Mouse (Mus musculus) G1E (cell line): Measurements from ENCODE around the gene Cdca3. TPM values are rescaled to one million over a fixed set of nuclear protein-coding genes. Genes with fewer than 3 reads are reported as not detected.

ENCODE experiments used
- ATAC-seq: 2 replicates; pipeline ENCODE4 v1.8.0; 2016; ENCODE audit warnings: mild to moderate bottlenecking; ENCODE audit not compliant: insufficient number of reproducible peaks, poor library complexity, low FRiP score, severe bottlenecking; ENCODE audit errors: extremely low read depth
- DNase-seq: peaks from one replicate; pipeline ENCODE4 v3.0.0; 2012; ENCODE audit warnings: low spot score
- H3K27me3 ChIP-seq: 2 replicates; pipeline ENCODE4 v1.6.1; 2012; ENCODE audit warnings: mild to moderate bottlenecking, low read length, inconsistent platforms; ENCODE audit not compliant: insufficient read depth
- H3K36me3 ChIP-seq: replicated peaks from 2 replicates; pipeline ENCODE3; 2012; ENCODE audit warnings: mild to moderate bottlenecking, inconsistent platforms
- H3K4me1 ChIP-seq: 2 replicates; pipeline ENCODE4 v1.6.1; 2012; ENCODE audit warnings: low read depth, low read length, inconsistent platforms, mixed read lengths; ENCODE audit not compliant: insufficient read depth
- H3K4me3 ChIP-seq: 2 replicates; pipeline ENCODE4 v1.5.1; 2012; ENCODE audit warnings: low read depth, mild to moderate bottlenecking, inconsistent platforms, low read length, moderate library complexity, mixed read lengths
- H3K9me3 ChIP-seq: replicated peaks from 2 replicates; pipeline ENCODE4 v1.6.1; 2012; ENCODE audit warnings: inconsistent platforms
- CTCF ChIP-seq: IDR thresholded peaks from 2 replicates; pipeline ENCODE4 v1.5.1; 2012; ENCODE audit warnings: low read depth, low read length, inconsistent platforms, mixed read lengths
- GATA1 ChIP-seq: IDR thresholded peaks from 2 replicates; pipeline ENCODE4 v1.6.1; 2012; ENCODE audit warnings: borderline replicate concordance, low read length, inconsistent platforms, mixed read lengths
- GATA2 ChIP-seq: IDR thresholded peaks from 2 replicates; pipeline ENCODE4 v1.6.1; 2012; ENCODE audit warnings: low read depth, low read length, inconsistent platforms, borderline replicate concordance
- POLR2AphosphoS5 ChIP-seq: IDR thresholded peaks from 2 replicates; pipeline ENCODE4 v1.6.1; 2012; ENCODE audit warnings: low read depth, low read length, inconsistent platforms; ENCODE audit not compliant: insufficient replicate concordance
- TAL1 ChIP-seq: conservative IDR thresholded peaks from 2 replicates; pipeline ENCODE4 v1.6.1; 2012; ENCODE audit warnings: low read depth, low read length, inconsistent platforms, mixed read lengths
- polyA plus RNA-seq: library from polyadenylated mRNA; stranded (reverse); fragments of >175 nt; gene quantifications from 2 replicates; pipeline ENCODE4 v1.2.3, GENCODE M21; 2012
- total RNA-seq, 2 experiments: library from RNA; stranded (forward) in 1 of 2; stranded (reverse) in 1 of 2; fragments of 200-1000 nt in 1 of 2; fragments of >200 nt in 1 of 2; fragmentation: Nextera tagmentation in 1 of 2; gene quantifications; 2 replicates each; pipeline ENCODE4 v1.2.3; 2014 to 2017

Cdca3 gene
- total and polyA plus RNA-seq, 3 experiments, result 50.9 to 137 (median 109) TPM

DNA sequence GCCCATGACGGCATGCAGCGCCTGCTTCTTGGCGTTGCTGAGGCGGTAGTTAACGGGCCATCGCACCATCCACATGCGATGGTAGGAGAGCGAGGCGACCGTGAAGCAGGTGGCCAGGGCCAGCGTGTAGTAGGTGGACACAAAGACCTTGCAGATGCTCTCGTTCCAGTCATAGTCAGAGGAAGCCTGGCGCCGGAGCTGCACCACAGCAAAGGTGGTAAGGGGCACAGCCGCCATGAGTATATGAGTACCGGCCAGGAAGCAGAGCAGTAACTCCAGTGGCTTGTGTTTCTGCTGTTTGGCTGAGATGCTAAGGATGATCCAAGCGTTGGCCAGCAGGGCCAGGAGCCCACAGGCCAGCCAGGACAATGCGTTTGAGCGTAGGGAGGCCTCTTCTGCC is 31.9 kb downstream of the Cdca3 start:
- Histone ChIP-seq H3K36me3 (no peaks in the 10 kb centered on the region), H3K4me1 (peaks cover 5% of the 10 kb centered on the region; the same call in 1 of the 2 replicates), H3K4me3 (no peak overlapping the region), H3K9me3 (no peaks in the 10 kb centered on the region), H3K27me3 (peaks cover 72% of the 10 kb centered on the region)
- no peak for ATAC-seq
- DNase-seq, result no peak
- no peak for TF ChIP-seq GATA1
- TF ChIP-seq TAL1, result no peak
- no peak for TF ChIP-seq CTCF
- TF ChIP-seq GATA2, result no peak
- no peak for TF ChIP-seq POLR2AphosphoS5

DNA sequence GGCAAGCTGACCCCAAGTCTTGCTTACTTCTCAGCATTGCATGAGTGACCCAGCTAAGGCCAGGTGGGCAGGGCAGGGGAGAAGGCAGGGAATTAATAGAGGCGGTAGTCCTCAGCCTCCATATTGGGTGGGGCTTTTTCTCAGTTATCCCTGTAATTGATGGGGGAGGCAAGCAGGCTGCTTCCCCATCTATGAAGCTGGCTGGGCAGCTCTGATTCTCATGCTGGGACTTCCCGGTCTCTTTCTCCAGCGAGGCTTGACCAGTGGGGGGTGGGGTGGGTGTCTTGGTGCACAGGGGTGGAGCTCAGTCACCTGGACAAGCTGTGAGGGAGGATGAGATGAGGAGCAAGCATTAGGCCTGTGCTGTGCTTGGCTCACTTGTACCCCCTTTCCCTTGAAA is 32.5 kb downstream of the Cdca3 start:
- ATAC-seq (no peak), DNase-seq (no peak)
- peaks cover 71% of the 10 kb centered on the region for H3K27me3 ChIP-seq
- no peak for TF ChIP-seq CTCF
- no peak for TF ChIP-seq POLR2AphosphoS5
- no peak for TF ChIP-seq GATA2
- no peak for TF ChIP-seq GATA1
- TF ChIP-seq TAL1, result no peak
- peaks cover 5% of the 10 kb centered on the region; the same call in 1 of the 2 replicates for H3K4me1 ChIP-seq
- no peaks in the 10 kb centered on the region for H3K9me3 ChIP-seq
- no peaks in the 10 kb centered on the region for H3K36me3 ChIP-seq
- H3K4me3 ChIP-seq, result no peak overlapping the region

DNA sequence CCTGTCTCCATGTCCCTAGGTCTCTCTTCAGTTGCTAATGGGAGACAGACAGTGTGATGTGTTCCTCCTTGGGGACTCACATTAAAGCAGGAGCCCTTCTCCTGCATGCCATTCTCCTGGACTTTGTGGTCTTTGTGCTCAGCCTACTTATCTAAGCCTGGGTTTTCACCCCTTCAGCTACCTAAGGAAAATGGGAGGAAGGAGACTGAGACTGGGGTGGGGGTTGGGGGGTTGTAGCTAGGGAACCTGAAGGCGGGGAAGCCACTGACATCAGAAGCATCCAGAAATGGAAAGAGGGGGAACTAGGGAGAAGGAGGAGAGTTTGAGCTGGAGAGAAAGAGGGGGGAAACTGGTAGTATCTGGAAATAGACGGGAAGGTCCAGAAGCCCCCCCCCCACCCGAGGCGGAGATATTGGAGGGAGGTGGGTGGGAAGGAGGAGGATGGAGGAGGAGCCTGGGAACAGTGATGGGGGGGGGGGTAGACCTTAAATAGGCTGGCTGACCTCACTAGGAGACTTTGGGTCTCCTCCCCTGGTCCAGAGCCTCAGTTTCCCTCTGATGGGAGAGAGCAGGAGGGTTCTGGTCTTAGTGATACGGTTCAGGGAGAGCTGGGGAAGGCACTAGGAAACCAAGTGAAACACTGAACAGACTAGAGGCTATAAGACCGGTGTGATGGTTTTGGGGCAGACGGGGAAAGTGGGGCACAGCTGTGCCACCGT is 33.2 kb downstream of the Cdca3 start:
- DNase-seq, result no peak
- Histone ChIP-seq H3K4me3 (no peak overlapping the region), H3K9me3 (no peaks in the 10 kb centered on the region), H3K27me3 (peaks cover 74% of the 10 kb centered on the region), H3K36me3 (no peaks in the 10 kb centered on the region), H3K4me1 (peaks cover 5% of the 10 kb centered on the region; the same call in 1 of the 2 replicates)
- ATAC-seq, result no peak
- TF ChIP-seq POLR2AphosphoS5 (no peak), GATA2 (no peak), TAL1 (no peak), GATA1 (no peak), CTCF (no peak)

DNA sequence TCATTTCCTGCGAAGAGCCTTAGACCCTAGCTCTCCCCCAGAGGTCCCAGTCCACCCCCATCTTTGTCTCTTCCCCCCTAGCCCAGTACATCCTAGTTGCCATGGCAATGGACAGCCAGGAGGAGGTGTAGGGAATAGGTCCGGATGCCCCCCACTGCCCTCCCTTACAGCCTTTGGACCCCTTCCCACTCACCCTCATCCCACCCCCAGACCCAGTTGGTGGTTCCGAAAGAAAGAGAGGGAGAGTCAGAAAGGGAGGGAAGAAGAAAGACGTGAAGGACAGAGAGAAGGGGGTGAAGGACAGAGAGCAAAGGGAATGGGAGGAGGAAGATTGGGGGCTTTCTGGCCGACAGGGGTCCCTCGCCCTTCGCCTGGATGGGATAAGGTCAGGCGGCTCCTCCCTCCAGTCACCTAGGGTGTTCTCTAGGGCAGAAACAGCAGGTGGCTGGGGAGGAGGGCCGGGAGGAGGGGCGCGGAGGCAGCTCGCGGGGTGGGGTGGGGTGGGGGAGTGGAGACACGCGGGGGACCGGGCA is 33.8 kb downstream of the Cdca3 start:
- TF ChIP-seq TAL1 (no peak), POLR2AphosphoS5 (no peak), CTCF (no peak), GATA2 (no peak), GATA1 (no peak)
- Histone ChIP-seq H3K4me3 (no peak overlapping the region), H3K4me1 (peaks cover 5% of the 10 kb centered on the region; the same call in 1 of the 2 replicates), H3K27me3 (peaks cover 76% of the 10 kb centered on the region), H3K9me3 (no peaks in the 10 kb centered on the region), H3K36me3 (no peaks in the 10 kb centered on the region)
- DNase-seq (no peak), ATAC-seq (no peak)

DNA sequence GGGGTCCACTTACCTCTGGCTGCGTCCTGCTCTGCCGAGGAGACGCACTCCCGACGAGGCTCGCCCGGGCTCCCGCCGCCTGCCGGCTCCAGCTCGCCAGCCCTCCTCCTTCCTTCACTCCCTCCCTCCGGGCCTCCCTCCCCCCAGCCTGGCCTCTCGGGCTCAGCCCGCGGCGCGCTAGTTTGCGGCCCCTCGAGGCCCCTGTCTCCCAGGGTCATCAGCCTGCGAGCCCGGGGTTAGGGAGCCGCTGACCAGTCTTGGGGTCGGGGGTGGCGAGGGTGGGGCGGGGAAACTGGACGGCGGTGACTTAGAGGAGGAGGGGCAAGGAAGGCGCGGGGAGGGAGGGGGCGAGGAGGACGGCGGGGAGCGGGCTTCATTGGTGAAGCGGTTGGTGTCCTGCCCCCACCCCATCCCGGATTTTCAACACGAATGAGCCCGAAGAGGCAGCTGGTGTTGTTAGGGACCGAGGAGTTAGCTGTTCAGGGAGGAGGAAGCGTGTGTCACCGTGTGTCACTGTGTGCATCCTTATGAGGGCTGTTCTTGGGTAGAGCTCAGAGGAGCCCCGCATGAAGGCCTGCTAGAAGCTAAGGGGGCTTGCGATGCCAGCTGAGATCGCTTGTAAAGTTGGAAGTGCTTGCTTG is 34.4 kb downstream of the Cdca3 start, which contains the start of gene Gpr162:
Gene Gpr162, minus strand, starts transcription at position 326 of the 641 bp plus-strand sequence.
- no peaks in the 10 kb centered on the region for H3K36me3 ChIP-seq
- no peak for ATAC-seq
- peaks cover 5% of the 10 kb centered on the region; the same call in 1 of the 2 replicates for H3K4me1 ChIP-seq
- TF ChIP-seq GATA1 (no peak), CTCF (no peak), POLR2AphosphoS5 (no peak), GATA2 (no peak), TAL1 (no peak)
- peaks cover 73% of the 10 kb centered on the region for H3K27me3 ChIP-seq
- no peak for DNase-seq
- H3K9me3 ChIP-seq, result no peaks in the 10 kb centered on the region
- no peak within 1 kb of the TSS for H3K4me3 ChIP-seq

DNA sequence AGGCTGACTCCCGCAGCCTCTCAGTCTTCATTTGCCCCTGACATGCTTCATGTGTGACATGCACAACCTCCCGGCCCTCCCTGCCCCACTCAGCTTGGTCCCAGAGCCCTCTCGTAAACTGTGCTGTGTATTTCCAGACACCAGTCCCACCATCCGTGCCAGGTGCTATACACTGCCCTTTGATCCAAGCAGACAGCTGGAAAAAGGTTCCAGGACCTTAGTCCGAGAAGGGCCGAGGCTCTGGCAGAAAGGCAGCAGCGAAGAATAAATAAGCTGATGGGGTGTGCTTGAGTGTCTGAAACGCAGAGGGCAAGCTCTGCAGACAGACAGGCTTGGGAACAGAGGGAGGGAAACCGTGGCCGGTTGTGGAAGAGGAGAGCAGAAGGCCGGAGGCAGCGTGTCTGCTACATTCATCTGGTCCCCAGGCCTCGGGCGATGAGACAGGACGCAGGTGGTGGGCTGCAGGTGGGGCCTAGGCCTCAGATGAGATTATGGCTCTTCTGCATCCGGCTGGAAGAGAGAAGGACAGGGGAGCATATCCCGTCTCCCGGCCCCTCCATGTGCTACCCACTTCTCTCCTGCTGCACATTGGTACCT is 36.5 kb downstream of the Cdca3 start:
- Histone ChIP-seq H3K4me1 (peaks cover 3% of the 10 kb centered on the region; the same call in 1 of the 2 replicates), H3K36me3 (no peaks in the 10 kb centered on the region), H3K9me3 (no peaks in the 10 kb centered on the region), H3K4me3 (no peak overlapping the region), H3K27me3 (peaks cover 72% of the 10 kb centered on the region)
- ATAC-seq, result no peak
- no peak for DNase-seq
- TF ChIP-seq TAL1 (no peak), GATA2 (no peak), CTCF (no peak), GATA1 (no peak), POLR2AphosphoS5 (no peak)
